ENCODE assay signal across 9 mouse cellular contexts in the genomic region with DNA sequence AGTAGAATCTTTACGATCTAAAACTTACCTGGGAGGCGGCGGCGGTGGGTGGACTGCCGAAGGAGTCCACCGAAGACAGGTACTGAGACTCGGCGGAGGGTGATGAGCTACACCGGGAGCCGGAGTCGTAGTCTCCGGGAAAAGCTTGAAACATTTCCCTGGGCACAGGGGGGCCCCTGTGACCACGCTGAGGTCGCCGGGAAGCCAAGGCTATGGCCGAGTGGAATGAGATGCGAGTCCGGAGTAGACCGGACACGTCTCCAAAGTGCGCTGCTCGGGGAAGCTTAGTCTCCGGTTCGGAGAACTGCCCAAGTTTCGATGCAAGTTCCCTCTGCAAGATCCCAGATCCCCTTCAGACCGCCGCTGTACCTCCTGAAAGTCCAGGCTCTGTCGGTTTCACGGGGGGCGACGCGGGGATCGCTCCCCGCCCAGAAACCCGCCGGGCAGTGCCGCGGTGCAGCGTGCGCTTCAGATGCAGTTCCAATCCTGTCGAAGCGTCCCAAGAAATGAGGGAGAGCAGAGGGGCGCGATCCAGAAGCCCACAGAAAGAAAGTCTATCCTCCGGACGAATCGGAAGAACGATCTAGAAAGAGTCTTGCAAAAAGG. TPM values are rescaled to one million over a fixed set of nuclear protein-coding genes. Genes with fewer than 3 reads are reported as not detected.
A peak's percentile ranks its signal among the peaks of the same experiment; 100 is the strongest.
DNase-seq lines count a peak whose midpoint lies in the region; ATAC-seq and TF ChIP-seq lines count a peak whose summit lies in the region.
"Had no signal": no experiment of that assay in that cellular context is flagged by ENCODE, and none has a peak within 500 bp of the region (broad histone marks: within the 10 kb centered on the region; RNA-seq: fewer than 3 reads in every experiment).

No protein-coding gene starts in this region.

- DNase-seq in kidney, postnatal 10 days, result peak; percentile 45
- DNase-seq in kidney, postnatal 14 days, result no peak
- no peak for DNase-seq in hindbrain, embryonic 11.5 days (ENCODE audit: low spot score)
- no peak for DNase-seq in midbrain, embryonic 14.5 days
- no peak for DNase-seq in layer of hippocampus, postnatal 36 days
- DNase-seq in adrenal gland, adult 8-10 months, result no peak
- DNase-seq in testis, postnatal 14 days (ENCODE audit: low spot score), result no peak

- peak overlapping the region; percentile 94 for H3K4me2 ChIP-seq in hindbrain, embryonic 11.5 days (replicated peaks; ENCODE audit: low read depth, low read length)
- H3K4me2 ChIP-seq in midbrain, embryonic 14.5 days (ENCODE audit: low read length), result peak overlapping the region; percentile 88

- H3K27ac ChIP-seq in cortical plate, adult 2 months (ENCODE audit: insufficient read depth, low read length), result no peak overlapping the region
- no peak overlapping the region for H3K27ac ChIP-seq in hindbrain, embryonic 11.5 days (ENCODE audit: low read depth, low read length)
- H3K27ac ChIP-seq in midbrain, embryonic 14.5 days (replicated peaks; ENCODE audit: low read depth, low read length), result no peak overlapping the region

- no peak for TF ChIP-seq POLR2A in cortical plate, adult 2 months (IDR thresholded peaks at IDR 0.05; ENCODE audit: extremely low read depth, insufficient read depth, low read length)

- peak overlapping the region; percentile 47 for H3K4me3 ChIP-seq in cortical plate, adult 2 months (ENCODE audit: insufficient read depth, low read length)
- peak overlapping the region; percentile 59 for H3K4me3 ChIP-seq in hindbrain, embryonic 11.5 days (ENCODE audit: low read depth, low read length)
- H3K4me3 ChIP-seq in midbrain, embryonic 14.5 days (replicated peaks; ENCODE audit: low read depth, low read length), result peak overlapping the region; percentile 47

- H3K9ac ChIP-seq in hindbrain, embryonic 11.5 days (ENCODE audit: low read depth, low read length), result no peak overlapping the region
- H3K9ac ChIP-seq in midbrain, embryonic 14.5 days (replicated peaks; ENCODE audit: low read length), result 0 out of 2 replicates have a peak overlapping the region, but pooled peaks have one; percentile 20

- no peaks in the 10 kb centered on the region for H3K9me3 ChIP-seq in hindbrain, embryonic 11.5 days (ENCODE audit: control insufficient read depth, low read length)
- no peaks in the 10 kb centered on the region for H3K9me3 ChIP-seq in midbrain, embryonic 14.5 days (ENCODE audit: control insufficient read depth, low read length)

- no peak for TF ChIP-seq CTCF in cortical plate, adult 2 months (IDR thresholded peaks at IDR 0.05; ENCODE audit: extremely low read depth, insufficient read depth, low read length)

- ATAC-seq in hindbrain, embryonic 11.5 days (ENCODE audit: low FRiP score), result no peak
- ATAC-seq in midbrain, embryonic 14.5 days (ENCODE audit: low FRiP score, low TSS enrichment), result no peak

- H3K36me3 ChIP-seq in hindbrain, embryonic 11.5 days (ENCODE audit: control insufficient read depth, insufficient read depth, low read length), result no peaks in the 10 kb centered on the region
- H3K36me3 ChIP-seq in midbrain, embryonic 14.5 days (ENCODE audit: control insufficient read depth, insufficient read depth, low read length), result no peaks in the 10 kb centered on the region

- peaks cover 37% of the 10 kb centered on the region for H3K27me3 ChIP-seq in hindbrain, embryonic 11.5 days (ENCODE audit: control insufficient read depth, insufficient read depth, low read length)
- peaks cover 28% of the 10 kb centered on the region for H3K27me3 ChIP-seq in midbrain, embryonic 14.5 days (ENCODE audit: control insufficient read depth, insufficient read depth, low read length)

- WGBS in hindbrain, embryonic 11.5 days, result 1% methylated on average over 48 of the region's 48 CpGs
- WGBS in midbrain, embryonic 14.5 days, result under 1% methylated on average over 48 of the region's 48 CpGs

- H3K4me1 ChIP-seq in cortical plate, adult 2 months (ENCODE audit: control insufficient read depth, insufficient read depth, low read length), result no peaks in the 10 kb centered on the region
- peaks cover 3% of the 10 kb centered on the region; the same call in 1 of the 2 replicates for H3K4me1 ChIP-seq in hindbrain, embryonic 11.5 days (replicated peaks; ENCODE audit: control insufficient read depth, insufficient read depth, low read length)
- H3K4me1 ChIP-seq in midbrain, embryonic 14.5 days (ENCODE audit: control insufficient read depth, insufficient read depth, low read length), result peaks cover 19% of the 10 kb centered on the region

RNA-seq across cellular contexts. Expression of gene Fosb, which starts 0.5 kb away (rescaled TPM):
- 5.1 and 7.1 TPM in 2 replicates for polyA plus RNA-seq in cortical plate, adult 2 months (2012; rRNA removed)
- polyA plus RNA-seq in hindbrain, embryonic 11.5 days (2014; fragmentation: Nextera tagmentation; extraction: Ambion mirVana), result not detected in 2 replicates
- not detected in 2 replicates for polyA plus RNA-seq in midbrain, embryonic 14.5 days (2014; fragmentation: Nextera tagmentation; extraction: Ambion mirVana)
- 10 to 100 TPM; 12.6 to 18.8 TPM for total RNA-seq in layer of hippocampus, postnatal 36 days (2021)
- total RNA-seq in adrenal gland, adult 8-10 months (2022), result 1 to 10 TPM; 1.6 to 9.4 (median 5.6) TPM

RNA-seq across cellular contexts. Expression of gene Rtn2, which starts 27.0 kb away (rescaled TPM):
- 140 TPM in 2 replicates for polyA plus RNA-seq in cortical plate, adult 2 months (2012; rRNA removed)
- 49.6 and 52.1 TPM in 2 replicates for polyA plus RNA-seq in hindbrain, embryonic 11.5 days (2014; fragmentation: Nextera tagmentation; extraction: Ambion mirVana)
- polyA plus RNA-seq in midbrain, embryonic 14.5 days (2014; fragmentation: Nextera tagmentation; extraction: Ambion mirVana), result 100.0 and 101 TPM in 2 replicates
- total RNA-seq in layer of hippocampus, postnatal 36 days (2021), result 10 to 100 TPM; 89.7 to 91.3 TPM
- total RNA-seq in adrenal gland, adult 8-10 months (2022), result 10 to 100 TPM in 1 of 4 experiments, 1 to 10 TPM in 3; 3.8 to 15.0 (median 6.8) TPM
- total RNA-seq: neutrophil, adult 5-6 weeks had no signal

RNA-seq across cellular contexts. Expression of gene Ppm1n, which starts 29.5 kb away (rescaled TPM):
- 0.21 and 0.23 TPM in 2 replicates for polyA plus RNA-seq in cortical plate, adult 2 months (2012; rRNA removed)
- polyA plus RNA-seq in hindbrain, embryonic 11.5 days (2014; fragmentation: Nextera tagmentation; extraction: Ambion mirVana), result 0.18 TPM in 1 of 2 replicates, not detected in the other
- polyA plus RNA-seq in midbrain, embryonic 14.5 days (2014; fragmentation: Nextera tagmentation; extraction: Ambion mirVana), result 0.62 and 1.2 TPM in 2 replicates
- total RNA-seq in layer of hippocampus, postnatal 36 days (2021), result under 1 TPM; 0.20 to 0.33 TPM
- not detected for total RNA-seq in adrenal gland, adult 8-10 months (2022)
- total RNA-seq: neutrophil, adult 5-6 weeks had no signal

RNA-seq across cellular contexts. Expression of gene Ercc1, which starts 35.2 kb away (rescaled TPM):
- polyA plus RNA-seq in cortical plate, adult 2 months (2012; rRNA removed), result 53.8 and 59.1 TPM in 2 replicates
- polyA plus RNA-seq in hindbrain, embryonic 11.5 days (2014; fragmentation: Nextera tagmentation; extraction: Ambion mirVana), result 108 and 112 TPM in 2 replicates
- 78.9 and 97.7 TPM in 2 replicates for polyA plus RNA-seq in midbrain, embryonic 14.5 days (2014; fragmentation: Nextera tagmentation; extraction: Ambion mirVana)
- 10 to 100 TPM; 44.4 to 53.4 TPM for total RNA-seq in layer of hippocampus, postnatal 36 days (2021)
- total RNA-seq in adrenal gland, adult 8-10 months (2022), result 10 to 100 TPM; 32.4 to 56.3 (median 41.6) TPM

RNA-seq across cellular contexts. Expression of gene Vasp, which starts 37.8 kb away (rescaled TPM):
- polyA plus RNA-seq in cortical plate, adult 2 months (2012; rRNA removed), result 15.3 and 16.5 TPM in 2 replicates
- polyA plus RNA-seq in hindbrain, embryonic 11.5 days (2014; fragmentation: Nextera tagmentation; extraction: Ambion mirVana), result 29.2 and 50.2 TPM in 2 replicates
- polyA plus RNA-seq in midbrain, embryonic 14.5 days (2014; fragmentation: Nextera tagmentation; extraction: Ambion mirVana), result 28.9 and 29.1 TPM in 2 replicates
- total RNA-seq in layer of hippocampus, postnatal 36 days (2021), result 10 to 100 TPM; 15.2 to 21.2 TPM
- total RNA-seq in adrenal gland, adult 8-10 months (2022), result 10 to 100 TPM; 44.8 to 70.6 (median 59.1) TPM
